Mouse (Mus musculus) urinary bladder, postnatal 36 days (tissue): Measurements from ENCODE around the gene Gorab.

Experiments used
- DNase-seq, 2 experiments: peaks; one replicate each; pipeline ENCODE4 v3.0.0; 2022; ENCODE audit warnings: low spot score in 2 of 2, mixed read lengths in 1 of 2

The Gorab gene

DNA sequence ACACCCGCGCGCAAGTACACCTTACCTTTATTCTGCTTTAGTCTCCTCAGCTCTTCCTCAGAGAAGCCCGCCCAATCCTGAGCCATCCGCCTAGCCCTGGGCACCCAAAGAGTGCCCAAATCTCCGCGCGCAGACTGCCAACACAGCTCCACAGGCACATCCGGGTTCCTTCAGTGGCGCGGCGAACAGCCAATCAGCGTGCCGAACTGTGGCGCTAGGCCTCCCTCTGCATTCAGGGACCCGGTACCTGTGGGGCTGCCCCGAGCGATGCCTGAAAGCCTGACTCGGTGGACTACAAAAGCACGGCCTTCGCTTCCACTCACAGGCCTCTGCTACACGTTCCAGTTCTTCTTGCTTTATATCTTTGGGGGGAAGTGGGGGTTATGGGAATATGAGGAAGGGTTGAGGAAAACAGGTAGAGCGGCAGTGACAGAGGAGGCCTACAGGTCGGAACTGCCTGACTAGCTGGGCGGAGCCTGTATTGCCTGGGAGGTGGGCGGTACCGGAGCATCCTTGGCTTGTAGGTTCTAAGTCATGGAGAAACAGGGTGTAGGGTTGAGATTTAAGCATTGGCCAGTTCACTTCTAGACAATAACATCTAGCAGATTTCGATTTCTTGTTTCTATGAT, at the start of gene Gorab:
TSS of gene Gorab (minus strand) at position 172 of the 629 bp plus-strand sequence.
- DNase-seq = peak; percentile 91 to 94

DNA sequence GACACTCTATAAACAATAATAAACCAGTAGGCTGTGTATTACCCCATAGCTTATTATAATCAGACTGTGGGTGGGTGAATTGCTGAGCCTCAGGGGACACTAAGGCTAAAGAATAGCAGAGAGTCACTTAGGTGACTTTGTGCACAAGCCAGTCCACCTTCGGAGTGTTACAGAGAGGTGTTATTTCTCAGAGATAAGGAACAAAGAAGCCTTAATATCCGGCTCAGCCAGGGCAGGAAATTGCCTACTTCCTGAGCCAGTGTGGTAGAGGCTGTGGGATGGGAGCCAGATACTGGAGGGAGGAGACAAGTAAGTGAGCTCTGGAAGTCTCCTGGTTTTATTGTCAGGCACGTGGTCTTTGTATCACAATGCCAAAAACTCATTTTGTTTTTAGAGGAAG, 40.4 kb upstream of the Gorab start:
- DNase-seq = no peak

DNA sequence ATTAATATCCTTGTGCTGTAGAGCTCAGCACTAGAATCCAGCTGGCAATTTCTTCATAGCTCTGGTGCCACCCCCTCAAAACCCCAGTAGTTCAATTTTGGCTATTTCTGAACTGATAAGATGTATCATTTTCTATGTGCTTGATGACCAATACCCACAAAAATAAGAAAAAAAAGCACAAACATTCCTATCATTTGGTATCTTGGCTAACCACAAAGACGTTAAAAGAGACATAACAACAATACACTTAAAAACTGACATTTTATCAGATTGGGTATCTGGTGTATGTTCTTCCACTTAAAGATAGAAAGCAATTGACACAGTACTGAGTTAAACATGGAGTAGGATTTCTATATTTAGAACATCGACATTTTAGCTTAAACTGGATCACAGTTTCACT, 35.5 kb upstream of the Gorab start:
- DNase-seq = no peak

DNA sequence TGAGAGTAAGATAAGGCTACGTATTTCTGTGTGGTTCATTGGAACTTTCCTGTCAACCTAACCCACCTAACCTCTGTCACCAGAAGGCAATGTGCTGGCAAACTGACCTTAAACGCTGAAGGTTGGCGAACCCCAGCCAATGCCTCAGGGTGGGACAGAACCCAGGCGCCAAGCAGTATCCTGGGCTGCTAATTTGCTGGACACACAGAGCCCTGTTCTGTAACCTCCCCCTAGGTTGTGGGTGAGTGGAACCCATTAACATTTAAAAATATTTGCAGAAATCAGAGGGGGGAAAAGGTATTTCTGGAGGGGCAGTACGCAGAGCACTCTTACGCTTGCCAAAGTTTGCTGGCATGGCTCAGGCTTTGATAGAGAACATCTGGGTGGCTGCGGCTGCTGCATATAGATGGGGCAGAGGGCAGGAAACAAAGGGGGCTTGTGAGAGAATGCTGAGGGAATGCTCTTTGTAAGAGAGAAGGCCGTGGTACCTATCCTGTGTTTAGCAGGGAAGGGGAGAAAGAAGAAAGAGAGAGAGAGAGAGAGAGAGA, 20.1 kb upstream of the Gorab start:
- DNase-seq = no peak

DNA sequence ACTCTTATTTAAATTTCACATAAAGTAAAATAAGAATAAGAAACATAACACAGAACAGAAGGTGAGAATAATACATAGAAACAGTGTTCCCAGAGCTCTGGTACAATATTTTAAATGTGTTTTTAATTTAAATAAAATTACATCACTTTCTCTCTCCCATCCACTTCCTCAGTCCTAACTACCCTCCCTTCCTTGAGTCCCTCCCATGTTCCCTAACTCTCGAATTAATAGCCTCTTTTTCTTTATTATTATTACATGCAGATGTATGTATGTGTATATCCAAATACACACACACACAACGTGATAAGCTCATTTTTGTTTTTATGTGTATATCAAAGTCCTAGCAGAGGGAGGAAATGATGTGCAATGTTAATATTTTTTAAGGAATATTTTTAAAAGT, 13.7 kb upstream of the Gorab start:
- no peak for DNase-seq

DNA sequence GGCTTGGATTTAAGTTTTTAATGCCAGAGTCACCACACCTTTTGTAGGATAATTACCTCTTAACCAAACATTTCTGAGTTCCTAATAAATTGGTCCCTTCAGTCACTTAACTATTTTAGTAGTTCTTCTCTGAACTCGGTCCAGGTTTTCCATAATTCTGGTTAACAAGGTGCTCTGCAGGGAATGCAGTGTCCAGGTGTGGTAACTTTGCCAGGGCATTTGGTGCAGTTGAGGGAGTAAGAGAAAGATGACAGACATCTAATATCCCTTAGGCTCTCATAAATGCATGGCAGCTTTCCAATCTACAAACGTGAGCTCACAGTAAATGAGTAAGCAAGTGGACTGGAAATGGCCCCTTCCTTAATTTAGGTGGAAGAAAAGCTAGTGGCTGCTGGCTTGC, 10.7 kb upstream of the Gorab start:
- DNase-seq = no peak

DNA sequence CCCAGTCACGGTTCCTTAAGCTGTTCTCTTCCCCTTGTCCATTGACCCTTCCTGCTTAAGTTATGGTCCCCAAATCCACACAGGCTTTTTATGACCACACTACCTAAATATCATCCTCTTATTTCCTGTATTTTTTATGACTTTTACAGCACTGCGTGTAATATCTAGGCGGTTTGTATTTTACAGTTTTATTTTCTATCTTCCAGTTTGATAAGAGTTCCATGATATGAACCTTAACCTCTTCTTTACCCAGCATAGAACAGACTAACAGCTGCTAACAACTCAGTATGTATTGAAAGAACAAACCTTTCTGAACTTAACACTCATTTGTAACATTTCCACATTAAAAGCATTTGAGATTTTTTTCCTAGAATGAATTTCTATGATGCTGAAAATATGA, 2.7 kb upstream of the Gorab start:
- DNase-seq = no peak

DNA sequence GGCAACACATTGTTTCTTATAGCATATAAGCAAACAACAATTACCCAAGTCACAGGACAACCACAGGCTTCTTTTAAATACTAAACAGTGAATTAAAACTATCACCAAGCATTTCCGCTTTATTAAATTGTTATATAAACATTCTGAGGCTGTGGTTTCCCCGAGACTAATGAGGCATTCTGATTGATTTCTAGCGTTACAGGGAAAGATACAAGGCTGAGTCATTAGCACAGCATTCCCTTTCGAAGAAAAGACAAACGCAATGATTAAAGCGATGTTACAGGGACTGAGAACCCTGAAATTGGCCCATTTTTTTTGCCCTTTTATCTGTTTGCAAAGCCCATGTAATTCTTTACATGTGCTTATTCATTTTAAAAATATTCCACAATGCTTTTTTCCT, 12.1 kb downstream of the Gorab start:
- DNase-seq = no peak

DNA sequence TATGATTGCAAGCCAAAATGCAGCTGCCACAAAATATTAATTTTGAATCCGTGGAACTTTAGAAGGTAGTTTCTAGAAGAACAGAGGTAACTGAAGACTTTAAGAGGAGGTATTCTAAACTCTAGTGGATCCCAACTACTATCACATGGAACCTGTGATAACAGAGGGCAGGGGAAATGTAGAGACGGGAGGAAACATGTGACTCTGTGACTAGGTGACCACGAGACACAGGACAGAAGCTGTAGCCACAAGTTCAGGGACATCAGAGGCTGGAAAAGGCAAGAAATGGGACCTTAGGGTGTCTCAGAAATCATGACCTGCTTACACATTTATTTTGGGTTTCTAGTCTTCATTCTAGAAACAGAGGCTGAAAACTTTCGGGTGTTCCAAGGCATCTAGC, 13.4 kb downstream of the Gorab start:
- no peak for DNase-seq

DNA sequence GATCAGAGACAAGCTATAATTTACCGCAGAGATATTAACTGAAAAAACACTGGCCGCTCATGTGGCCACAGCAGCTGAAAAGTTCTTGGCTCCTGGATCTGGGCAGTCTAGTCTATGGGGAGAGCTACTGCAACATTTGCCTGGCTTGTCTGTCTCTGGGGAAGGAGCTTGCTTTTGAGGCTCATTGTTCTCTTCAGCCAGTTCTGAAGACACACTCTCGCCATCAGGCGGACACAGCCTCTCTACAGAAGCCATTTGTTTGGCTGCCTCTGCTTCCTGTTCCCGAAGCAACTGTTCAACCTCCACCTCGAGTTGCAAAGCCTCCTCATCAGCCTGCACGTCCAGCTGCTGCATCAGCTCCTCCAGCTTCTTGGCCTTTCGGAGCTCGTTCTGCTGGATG, 17.3 kb downstream of the Gorab start:
- no peak for DNase-seq

DNA sequence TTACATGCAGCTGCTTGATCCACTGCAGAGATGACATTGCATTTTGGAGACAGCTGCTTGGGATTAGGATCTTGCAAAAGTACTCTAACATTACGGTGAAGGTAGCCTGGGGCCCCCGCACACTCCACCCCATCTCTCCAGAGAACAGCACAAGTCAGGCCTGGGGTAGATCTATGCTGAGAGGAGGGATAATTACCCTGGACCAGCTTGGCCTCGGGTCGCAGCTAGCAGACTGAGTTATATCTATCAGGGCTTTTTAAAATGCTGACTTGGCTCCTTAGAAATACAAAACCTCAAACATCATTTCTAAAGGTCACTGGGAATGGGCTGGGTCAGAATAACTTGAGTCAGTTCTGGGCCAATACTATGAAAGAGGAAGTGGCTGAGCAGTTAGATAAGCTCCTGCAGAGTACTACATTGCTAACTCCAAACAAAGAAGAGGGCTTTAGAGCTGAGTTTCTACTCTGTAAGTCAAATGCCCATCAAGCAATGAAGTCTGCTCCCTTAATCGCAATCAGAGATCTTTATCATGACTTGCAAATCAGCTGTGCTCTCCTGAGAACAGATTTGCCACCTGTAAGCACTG, 19.9 kb downstream of the Gorab start:
- no peak for DNase-seq

DNA sequence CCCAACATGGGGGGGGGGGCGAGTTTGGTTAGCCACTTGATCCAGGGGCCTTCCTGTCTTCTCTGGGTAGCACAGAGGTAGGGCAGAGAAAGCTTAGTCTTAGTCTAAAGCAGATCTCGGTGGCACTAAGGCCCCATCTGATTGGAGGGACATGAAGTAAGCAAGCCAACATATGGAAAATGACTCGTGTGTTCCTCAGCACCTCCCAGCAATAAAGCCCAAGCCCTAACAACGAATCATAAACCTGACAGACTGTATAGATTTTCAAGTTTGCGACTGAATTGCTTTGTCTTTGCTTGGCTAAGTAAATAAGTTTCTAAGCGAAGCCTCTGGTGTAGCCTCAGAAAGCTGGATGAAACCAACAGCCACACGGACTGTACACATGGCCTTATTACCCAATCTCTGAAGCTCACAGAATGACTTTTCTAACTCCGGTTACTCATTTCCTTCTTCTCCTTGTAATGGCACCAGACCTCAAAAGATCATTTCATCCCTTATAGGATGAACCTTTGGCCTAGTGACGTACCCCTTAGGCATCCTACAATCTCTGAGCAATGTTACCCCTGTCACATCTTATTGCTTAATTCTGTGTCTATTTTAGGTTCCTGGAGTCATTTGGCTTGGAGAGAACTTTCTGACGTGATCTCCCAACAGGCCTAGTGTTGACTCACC, 21.3 kb downstream of the Gorab start:
- no peak for DNase-seq

DNA sequence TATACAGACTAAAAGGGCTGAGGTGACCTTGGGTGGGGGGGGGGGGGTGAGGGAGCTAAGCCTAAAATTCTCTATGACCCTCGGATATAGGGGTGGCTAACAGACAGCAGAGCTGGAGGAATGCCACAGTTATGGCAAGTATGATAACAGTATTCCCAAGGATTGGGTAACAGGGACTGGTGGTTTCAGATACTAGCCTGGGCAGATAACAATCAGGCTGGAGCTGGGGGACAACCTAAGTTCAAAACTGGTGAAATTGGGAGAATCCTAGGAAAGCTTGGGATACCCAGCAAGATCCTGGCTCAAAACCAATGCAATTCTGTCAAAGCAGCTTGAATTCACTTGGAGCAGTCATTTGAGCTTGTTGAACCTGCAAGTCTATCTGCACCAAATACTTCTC, 22.9 kb downstream of the Gorab start:
- DNase-seq = no peak

DNA sequence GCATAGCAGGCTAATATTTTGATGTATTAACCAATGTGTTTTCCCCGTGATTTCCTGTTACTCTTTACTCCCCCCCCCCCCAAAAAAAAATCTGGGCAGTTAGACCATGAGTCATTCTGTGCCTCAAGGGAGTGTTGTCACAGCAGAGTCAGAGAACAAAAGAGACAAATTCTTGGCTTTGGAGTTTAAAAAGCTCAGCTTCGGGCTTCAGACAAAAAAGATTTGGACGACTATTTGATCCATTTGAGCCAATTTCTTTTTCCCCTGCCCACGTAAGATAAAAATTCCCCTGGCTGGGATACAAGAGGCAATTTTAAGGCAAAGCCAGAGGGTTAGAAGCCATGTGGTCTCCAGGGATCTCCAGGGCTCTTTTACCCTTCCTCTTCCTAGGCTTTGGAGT, 23.4 kb downstream of the Gorab start:
- no peak for DNase-seq

DNA sequence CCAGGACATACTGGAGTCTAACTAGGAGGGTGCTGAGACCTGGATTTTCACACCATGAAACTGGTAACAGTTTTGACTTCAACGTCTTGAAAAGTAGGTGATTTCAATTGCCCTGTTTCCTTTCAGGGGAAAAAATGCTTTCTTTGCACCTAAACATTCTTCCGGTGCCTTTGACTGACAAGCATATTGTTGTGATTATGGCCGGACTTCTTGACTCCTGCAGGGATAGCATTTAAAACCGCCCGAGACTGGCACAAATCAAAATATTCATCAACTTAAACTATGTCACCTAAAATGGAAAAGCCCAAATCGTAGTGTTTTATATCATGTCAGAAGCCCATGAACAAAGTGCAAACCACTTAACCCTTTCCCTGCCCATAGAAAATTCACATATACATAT, 25.5 kb downstream of the Gorab start:
- no peak for DNase-seq

DNA sequence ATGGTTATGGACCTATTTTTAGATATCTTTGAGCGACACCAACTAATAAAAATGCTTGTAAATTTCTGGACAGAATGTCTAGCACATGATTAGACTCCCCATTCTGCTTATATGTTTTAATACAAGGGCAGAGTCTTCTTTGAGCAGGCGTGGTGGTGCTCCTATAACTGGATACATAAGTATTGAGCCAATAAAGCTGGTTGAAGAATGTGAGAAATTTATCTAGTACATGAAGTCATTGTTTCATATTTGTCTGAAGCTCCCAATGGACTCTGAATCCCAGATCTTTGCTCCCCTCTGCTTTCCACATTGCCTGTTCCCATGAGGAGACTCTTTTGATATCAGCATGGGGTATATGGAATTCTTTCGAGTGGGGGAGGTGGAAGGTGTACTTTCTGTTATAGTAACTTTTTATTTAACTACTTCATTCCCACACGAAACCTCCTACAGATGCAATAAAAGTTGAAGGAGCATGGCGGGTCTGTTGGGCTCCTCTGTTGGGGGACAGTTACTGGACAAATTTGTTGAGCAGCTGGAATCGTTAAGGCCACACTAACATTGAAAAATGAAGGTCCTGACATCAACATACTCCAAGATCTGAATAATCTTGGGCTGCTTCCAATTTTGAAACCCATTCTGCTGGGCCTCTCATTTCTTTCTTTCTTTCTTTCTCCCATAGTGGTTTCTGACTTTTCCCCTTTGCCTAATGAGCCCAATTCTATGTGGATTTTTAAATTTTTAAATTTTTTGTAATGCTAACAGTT, 26.5 kb downstream of the Gorab start:
- no peak for DNase-seq

DNA sequence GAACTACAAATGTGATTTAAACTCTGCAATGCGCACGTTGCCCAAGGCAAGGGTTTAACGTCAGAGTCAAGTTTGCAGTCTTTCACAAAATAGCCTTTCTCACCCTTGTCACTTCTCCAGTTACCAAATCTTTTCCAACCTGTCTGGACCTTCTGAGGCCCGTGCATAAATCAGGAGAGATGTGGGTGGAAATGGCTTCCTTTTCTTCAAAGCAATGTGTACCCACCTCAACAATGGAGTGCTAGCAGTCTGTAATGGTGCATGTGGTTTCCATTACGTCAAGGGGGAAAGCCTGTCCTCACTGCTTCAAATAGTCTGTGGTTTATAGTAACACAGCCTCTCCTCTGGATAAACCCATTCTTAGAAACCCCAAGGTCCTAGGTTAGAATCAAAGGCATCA, 29.0 kb downstream of the Gorab start:
- no peak for DNase-seq

DNA sequence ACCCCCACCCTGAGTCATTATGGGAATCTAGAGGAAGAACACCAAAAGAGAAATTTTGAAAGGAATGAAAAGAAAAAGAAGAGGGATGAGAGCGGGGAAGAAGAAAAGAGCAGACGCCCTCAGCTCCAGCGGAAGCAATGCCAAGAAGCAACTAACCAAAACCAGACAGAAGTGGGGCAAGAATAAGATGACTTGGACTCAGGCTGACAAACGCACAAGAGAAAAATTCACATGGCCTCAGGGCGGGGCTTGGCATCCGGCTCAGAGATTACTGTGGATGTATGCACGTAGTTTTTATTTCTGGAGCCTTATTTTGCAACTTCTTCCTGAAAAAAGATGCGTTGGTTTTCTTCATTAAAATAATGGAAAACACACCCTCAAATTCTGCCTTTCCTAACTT, 41.3 kb downstream of the Gorab start:
- peak in 1 of 2 experiments; percentile 14 for DNase-seq

DNA sequence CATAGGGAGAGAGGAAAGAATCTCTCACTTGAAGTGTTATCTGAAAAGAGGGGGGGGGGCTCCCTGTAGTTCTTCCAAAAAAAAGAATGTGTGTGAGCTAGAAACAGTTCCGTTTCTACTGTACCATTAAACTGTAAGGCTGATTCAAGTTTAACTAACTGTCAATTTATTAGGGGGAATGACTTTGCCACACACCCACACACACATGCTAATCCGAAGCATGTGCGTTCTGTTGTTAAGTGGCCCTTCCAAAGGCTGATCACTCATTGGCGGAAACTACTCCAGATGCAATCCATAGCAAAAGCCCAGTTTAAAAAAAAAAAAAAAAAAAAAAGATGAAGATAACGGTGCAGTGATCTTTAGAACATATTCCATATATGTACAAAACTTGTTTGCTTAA, 42.1 kb downstream of the Gorab start:
- DNase-seq = no peak

DNA sequence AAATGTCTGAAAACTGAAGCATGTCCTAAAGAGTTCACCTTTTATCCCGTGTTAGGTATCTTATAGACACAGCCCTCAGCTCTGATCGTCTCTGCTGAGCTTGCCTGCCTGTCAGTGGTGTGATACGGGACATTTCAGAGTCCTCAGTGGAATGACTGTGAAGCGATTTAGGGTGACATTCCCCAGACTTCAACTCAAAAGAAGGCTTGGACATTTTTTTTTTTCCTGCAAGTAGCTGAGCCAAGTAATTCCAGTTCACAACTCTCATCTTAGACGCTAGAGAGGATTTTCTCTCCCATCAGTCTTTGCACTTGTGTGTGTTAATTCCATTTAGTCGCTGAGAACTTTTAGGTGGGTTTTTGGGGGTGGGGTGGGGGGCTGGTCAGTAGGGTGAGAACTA, 42.7 kb downstream of the Gorab start:
- no peak for DNase-seq

DNA sequence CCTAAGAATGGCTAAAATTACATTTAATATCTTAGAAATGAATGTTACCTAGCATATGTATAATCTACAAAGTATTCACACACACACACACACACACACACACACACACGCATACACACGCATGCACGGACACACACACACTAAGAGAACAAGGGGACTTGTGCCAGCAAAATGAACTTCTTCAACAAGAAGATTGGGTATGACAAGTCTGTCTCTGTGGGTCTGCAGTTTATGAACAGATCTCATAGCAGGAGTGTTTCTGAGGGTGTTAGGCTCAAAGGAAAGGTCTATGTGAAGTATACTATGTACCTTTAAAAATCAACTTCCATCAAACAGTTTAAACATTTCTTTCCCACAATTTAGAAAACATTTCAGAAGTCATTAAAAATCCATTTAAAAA, 43.9 kb downstream of the Gorab start:
- no peak for DNase-seq

DNA sequence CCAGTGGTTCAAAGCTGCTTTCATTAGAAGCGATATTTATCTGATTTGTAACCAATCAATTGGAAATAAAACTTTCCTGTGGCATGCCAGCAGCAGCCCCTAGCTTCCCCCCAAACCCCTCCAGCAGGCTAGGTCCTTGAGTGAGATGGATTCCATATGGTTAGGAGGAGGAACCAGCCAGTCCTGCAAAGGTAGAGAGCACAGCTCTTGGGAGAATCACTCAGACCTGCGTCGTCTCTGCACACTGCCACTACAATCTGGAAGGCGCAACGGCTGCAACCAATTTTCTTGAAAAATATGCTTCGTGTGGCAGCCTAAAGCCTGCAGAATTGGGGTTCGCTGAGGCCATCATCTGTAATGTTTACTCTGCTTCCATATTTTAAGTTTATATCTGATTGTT, 45.3 kb downstream of the Gorab start:
- DNase-seq = no peak

DNA sequence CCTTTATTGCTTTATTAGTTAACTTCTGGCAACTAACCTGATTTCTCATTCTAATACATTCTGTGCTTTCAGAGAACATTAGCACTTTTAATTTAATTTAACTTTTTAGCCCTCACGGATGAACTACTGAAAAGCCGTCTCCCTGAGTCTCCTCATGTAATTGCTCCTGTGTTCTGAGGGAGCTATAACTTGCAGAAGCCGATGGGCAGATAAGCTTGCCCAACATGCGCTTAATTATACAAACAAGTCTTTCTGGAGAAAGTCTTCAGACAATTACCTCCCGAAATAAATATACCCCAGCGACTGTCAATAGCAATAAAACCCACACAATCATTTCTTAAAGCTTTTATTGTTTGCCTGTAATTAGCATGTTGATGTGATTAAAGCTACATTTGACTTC, 45.7 kb downstream of the Gorab start:
- DNase-seq = no peak
